9 mouse cellular contexts compared by ENCODE assay signal in the genomic region with DNA sequence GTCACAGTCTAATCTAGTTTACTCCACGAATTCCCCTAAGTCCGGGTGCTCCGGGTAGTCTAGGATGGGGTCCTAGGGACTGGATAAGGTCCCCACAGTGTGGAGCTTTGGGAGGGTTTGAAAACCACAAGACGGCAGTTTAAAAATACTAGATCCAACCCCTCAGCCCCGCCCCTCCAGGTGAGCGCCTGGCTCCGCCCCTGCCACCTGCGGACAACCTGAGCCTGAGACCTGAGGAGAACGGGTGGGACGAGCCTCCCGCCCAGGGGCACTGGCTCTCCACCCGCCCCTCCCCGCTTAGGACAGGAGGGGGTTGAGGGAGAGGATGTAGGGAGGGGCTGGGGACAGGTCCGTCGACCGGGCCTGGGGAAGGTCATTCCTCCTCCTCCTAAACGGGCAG. TPM values are rescaled to one million over a fixed set of nuclear protein-coding genes. Genes with fewer than 3 reads are reported as not detected.
DNase-seq lines count a peak whose midpoint lies in the region; ATAC-seq and TF ChIP-seq lines count a peak whose summit lies in the region.
"Had no signal": no experiment of that assay in that cellular context is flagged by ENCODE, and none has a peak within 500 bp of the region (broad histone marks: within the 10 kb centered on the region; RNA-seq: fewer than 3 reads in every experiment).

No protein-coding gene starts in this region.

- 15% methylated on average over 17 of the region's 17 CpGs for WGBS in forebrain, embryonic 16.5 days
- 65% methylated on average over 16 of the region's 17 CpGs for WGBS in macrophage (ENCODE audit: missing documents)

- peak; percentile 55 for DNase-seq in cerebellum, adult 11-12 months
- no peak for DNase-seq in cerebellum, postnatal 14 days
- DNase-seq in kidney, postnatal 14 days = peak; percentile 80
- DNase-seq in frontal cortex, postnatal 25 days (ENCODE audit: low spot score in 2 of 2) = no peak
- no peak for DNase-seq in layer of hippocampus, adult 2 months (ENCODE audit: low spot score in 2 of 2)
- DNase-seq: heart, postnatal 4 days had no signal

- no peak overlapping the region; the same call in 1 of the 2 replicates for H3K9ac ChIP-seq in forebrain, embryonic 16.5 days (replicated peaks; ENCODE audit: low read depth, low read length)

- no peaks in the 10 kb centered on the region for H3K9me3 ChIP-seq in forebrain, embryonic 16.5 days (ENCODE audit: control insufficient read depth, low read length)

- H3K27me3 ChIP-seq in forebrain, embryonic 16.5 days (replicated peaks; ENCODE audit: control insufficient read depth, insufficient read depth, low read length) = peaks cover 6% of the 10 kb centered on the region

- no peak overlapping the region for H3K4me3 ChIP-seq in forebrain, embryonic 16.5 days (replicated peaks; ENCODE audit: low read length)
- H3K4me3 ChIP-seq in macrophage (ENCODE audit: inconsistent target) = peak overlapping the region; percentile 48; the same call in 1 of the 2 replicates
- H3K4me3 ChIP-seq in layer of hippocampus, adult 2 months = no peak overlapping the region

- no peak for TF ChIP-seq CTCF in layer of hippocampus, adult 2 months (conservative IDR thresholded peaks at IDR 0.05)

- peaks cover 17% of the 10 kb centered on the region for H3K4me1 ChIP-seq in forebrain, embryonic 16.5 days (replicated peaks; ENCODE audit: control insufficient read depth, insufficient read depth, low read length)

- H3K79me2 ChIP-seq in macrophage (ENCODE audit: inconsistent target) = no peaks in the 10 kb centered on the region

- peak overlapping the region; percentile 85; the same call in 1 of the 2 replicates for H3K4me2 ChIP-seq in forebrain, embryonic 16.5 days (ENCODE audit: low read length)

- no peak overlapping the region for H3K27ac ChIP-seq in forebrain, embryonic 16.5 days (ENCODE audit: low read length)
- H3K27ac ChIP-seq in macrophage = no peak overlapping the region
- H3K27ac ChIP-seq in layer of hippocampus, adult 2 months = no peak overlapping the region

- ATAC-seq in forebrain, embryonic 16.5 days = no peak
- ATAC-seq in CD4-positive, CD25-positive, alpha-beta regulatory T cell, adult 4 months = no peak

- H3K36me3 ChIP-seq in forebrain, embryonic 16.5 days (ENCODE audit: control insufficient read depth, insufficient read depth) = no peaks in the 10 kb centered on the region
- no peaks in the 10 kb centered on the region for H3K36me3 ChIP-seq in macrophage (ENCODE audit: inconsistent target)

RNA-seq across cellular contexts. Expression of a gene that starts 6.7 kb away (rescaled TPM):
- polyA plus RNA-seq in forebrain, embryonic 16.5 days (2015; fragmentation: Nextera tagmentation; extraction: Ambion mirVana) = 7.3 and 8.3 TPM in 2 replicates
- total RNA-seq in macrophage (2018; cell fraction: chromatin; rRNA removed) = 10 to 100 TPM in 7 of 26 experiments, 1 to 10 TPM in 18, under 1 TPM in 1; 0.75 to 37.3 (median 7.3) TPM
- 1 to 10 TPM; 1.1 to 6.3 (median 2.9) TPM for total RNA-seq in macrophage (2018; cell fraction: cytosol; rRNA removed)
- 10 to 100 TPM in 2 of 26 experiments, 1 to 10 TPM in 23, under 1 TPM in 1; 0.63 to 11.8 (median 3.8) TPM for total RNA-seq in macrophage (2018; cell fraction: nucleus; rRNA removed)
- polyA plus RNA-seq in macrophage (2018) = 1.7 to 4.2 TPM (median 3.3 TPM) in 3 replicates
- 1 to 10 TPM; 2.4 to 2.6 TPM for polyA plus RNA-seq in CD4-positive, CD25-positive, alpha-beta regulatory T cell, adult 4 months (2017; shearing (Covaris generic))
- total RNA-seq in layer of hippocampus, adult 2 months (2021) = under 1 TPM; 0.54 to 0.91 TPM

RNA-seq across cellular contexts. Expression of a gene that starts 8.0 kb away (rescaled TPM):
- 138 and 143 TPM in 2 replicates for polyA plus RNA-seq in forebrain, embryonic 16.5 days (2015; fragmentation: Nextera tagmentation; extraction: Ambion mirVana)
- 100 to 1,000 TPM in 24 of 26 experiments, 10 to 100 TPM in 2; 39.6 to 234 (median 132) TPM for total RNA-seq in macrophage (2018; cell fraction: chromatin; rRNA removed)
- 100 to 1,000 TPM in 10 of 26 experiments, 10 to 100 TPM in 16; 63.7 to 115 (median 91.8) TPM for total RNA-seq in macrophage (2018; cell fraction: cytosol; rRNA removed)
- 100 to 1,000 TPM in 17 of 26 experiments, 10 to 100 TPM in 9; 68.2 to 171 (median 103) TPM for total RNA-seq in macrophage (2018; cell fraction: nucleus; rRNA removed)
- 63.2 to 85.8 TPM (median 77.1 TPM) in 3 replicates for polyA plus RNA-seq in macrophage (2018)
- polyA plus RNA-seq in CD4-positive, CD25-positive, alpha-beta regulatory T cell, adult 4 months (2017; shearing (Covaris generic)) = 10 to 100 TPM; 14.6 to 15.1 TPM
- 100 to 1,000 TPM; 308 to 314 TPM for total RNA-seq in layer of hippocampus, adult 2 months (2021)

RNA-seq across cellular contexts. Expression of a gene that starts 18.0 kb away (rescaled TPM):
- 39.1 and 41.6 TPM in 2 replicates for polyA plus RNA-seq in forebrain, embryonic 16.5 days (2015; fragmentation: Nextera tagmentation; extraction: Ambion mirVana)
- total RNA-seq in macrophage (2018; cell fraction: chromatin; rRNA removed) = 10 to 100 TPM; 10.4 to 52.3 (median 28.9) TPM
- 10 to 100 TPM; 16.1 to 31.6 (median 19.8) TPM for total RNA-seq in macrophage (2018; cell fraction: cytosol; rRNA removed)
- total RNA-seq in macrophage (2018; cell fraction: nucleus; rRNA removed) = 10 to 100 TPM in 24 of 26 experiments, 1 to 10 TPM in 2; 7.3 to 38.0 (median 21.2) TPM
- polyA plus RNA-seq in macrophage (2018) = 9.8 to 31.4 TPM (median 19.8 TPM) in 3 replicates
- 10 to 100 TPM; 12.5 to 14.8 TPM for polyA plus RNA-seq in CD4-positive, CD25-positive, alpha-beta regulatory T cell, adult 4 months (2017; shearing (Covaris generic))
- total RNA-seq in layer of hippocampus, adult 2 months (2021) = 10 to 100 TPM; 32.6 to 37.3 TPM

RNA-seq across cellular contexts. Expression of a gene that starts 18.0 kb away (rescaled TPM):
- 84.0 and 90.1 TPM in 2 replicates for polyA plus RNA-seq in forebrain, embryonic 16.5 days (2015; fragmentation: Nextera tagmentation; extraction: Ambion mirVana)
- total RNA-seq in macrophage (2018; cell fraction: chromatin; rRNA removed) = 10 to 100 TPM in 19 of 26 experiments, 1 to 10 TPM in 7; 6.0 to 21.6 (median 12.7) TPM
- total RNA-seq in macrophage (2018; cell fraction: cytosol; rRNA removed) = 100 to 1,000 TPM in 1 of 26 experiments, 10 to 100 TPM in 25; 68.1 to 101 (median 82.8) TPM
- total RNA-seq in macrophage (2018; cell fraction: nucleus; rRNA removed) = 10 to 100 TPM; 10.4 to 36.7 (median 20.6) TPM
- 39.4 to 78.9 TPM (median 55.8 TPM) in 3 replicates for polyA plus RNA-seq in macrophage (2018)
- polyA plus RNA-seq in CD4-positive, CD25-positive, alpha-beta regulatory T cell, adult 4 months (2017; shearing (Covaris generic)) = 100 to 1,000 TPM; 111 to 132 TPM
- 10 to 100 TPM; 37.4 to 42.0 TPM for total RNA-seq in layer of hippocampus, adult 2 months (2021)

RNA-seq across cellular contexts. Expression of a gene that starts 32.0 kb away (rescaled TPM):
- polyA plus RNA-seq in forebrain, embryonic 16.5 days (2015; fragmentation: Nextera tagmentation; extraction: Ambion mirVana) = 28.8 and 44.2 TPM in 2 replicates
- 10 to 100 TPM in 12 of 26 experiments, 1 to 10 TPM in 11, under 1 TPM in 2, not detected in 1; 0.60 to 51.1 (median 7.7) TPM for total RNA-seq in macrophage (2018; cell fraction: chromatin; rRNA removed)
- 1 to 10 TPM in 13 of 26 experiments, under 1 TPM in 13; 0.11 to 7.1 (median 2.0) TPM for total RNA-seq in macrophage (2018; cell fraction: cytosol; rRNA removed)
- total RNA-seq in macrophage (2018; cell fraction: nucleus; rRNA removed) = 10 to 100 TPM in 11 of 26 experiments, 1 to 10 TPM in 4, under 1 TPM in 10, not detected in 1; 0.14 to 29.8 (median 7.9) TPM
- polyA plus RNA-seq in macrophage (2018) = 5.3 to 5.7 TPM (median 5.5 TPM) in 3 replicates
- 100 to 1,000 TPM in 1 of 2 experiments, 10 to 100 TPM in 1; 63.6 to 103 TPM for polyA plus RNA-seq in CD4-positive, CD25-positive, alpha-beta regulatory T cell, adult 4 months (2017; shearing (Covaris generic))
- 100 to 1,000 TPM; 260 to 267 TPM for total RNA-seq in layer of hippocampus, adult 2 months (2021)

Comparison
In these comparisons a context has a peak if more than half of its experiments do, and no peak if none do; other contexts are left out.
1. DNase-seq: peak in cerebellum, adult 11-12 months (single experiment) and kidney, postnatal 14 days (single experiment); none in cerebellum, postnatal 14 days (0 of 2), frontal cortex, postnatal 25 days (0 of 2) and layer of hippocampus, adult 2 months (0 of 2).